Mouse (Mus musculus): ENCODE results near the gene Rrp12.

- TF ChIP-seq EP300 (IDR thresholded peaks at IDR 0.05; ENCODE audit: low read depth) (no peak), CTCF (IDR thresholded peaks at IDR 0.05; ENCODE audit: low read depth) (no peak)
These were observed 48.8 kb downstream of the Rrp12 start for GRCm38 (mm10) chr19:41847091-41847581.
